Mouse (Mus musculus) erythroblast, embryonic 14.5 days (primary cell): Measurements from ENCODE around the gene Hsd17b3.

Experiments used
- GATA1 ChIP-seq: IDR thresholded peaks from 2 replicates; pipeline ENCODE4 v1.6.1; 2012; ENCODE audit warnings: low read length, inconsistent platforms, mixed read lengths
- TAL1 ChIP-seq: IDR thresholded peaks from 3 replicates; pipeline ENCODE4 v1.6.1; 2012; ENCODE audit warnings: low read length, inconsistent platforms, mixed read lengths

DNA sequence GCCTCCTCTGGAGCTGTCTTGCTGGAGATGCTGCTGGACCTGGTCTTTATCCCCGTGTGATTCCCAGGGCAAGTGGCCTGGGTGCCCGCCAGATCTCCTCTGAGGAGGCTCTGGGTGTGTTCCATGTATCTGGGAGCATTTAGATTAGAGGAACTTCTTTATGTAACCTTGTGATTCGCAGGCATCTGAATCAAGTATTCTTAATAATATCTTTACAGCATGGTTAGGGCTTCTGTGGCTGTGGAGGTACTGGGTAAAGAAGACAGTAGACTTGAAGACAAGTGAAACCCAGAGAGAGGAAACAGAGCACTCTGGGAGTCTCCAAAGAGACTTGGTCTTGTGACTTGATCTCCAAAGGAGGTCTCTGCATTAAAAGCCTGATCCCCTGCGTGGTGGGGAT, at the start of gene Hsd17b3:
- TF ChIP-seq TAL1 (no peak), GATA1 (no peak)
